Mouse (Mus musculus) midbrain, embryonic 14.5 days (tissue): Measurements from ENCODE around the gene Snx18. TPM values are rescaled to one million over a fixed set of nuclear protein-coding genes. Genes with fewer than 3 reads are reported as not detected.

Experiments used
- ATAC-seq: fragments of 200-750 bp; cut with Nextera tagmentation; 2 replicates; pipeline ENCODE4 v1.8.0; 2017; ENCODE audit warnings: moderate number of reproducible peaks, moderate library complexity; ENCODE audit not compliant: low FRiP score, low TSS enrichment
- DNase-seq: peaks from one replicate; pipeline ENCODE4 v3.0.0-alpha.2; 2015
- H3K27ac ChIP-seq: fragments of 300-500 bp; sonication (generic); replicated peaks from 2 replicates; pipeline ENCODE4 v1.5.1; 2014; ENCODE audit warnings: mild to moderate bottlenecking, low read depth, low read length, moderate library complexity
- H3K27me3 ChIP-seq: fragments of 300-500 bp; sonication (generic); 2 replicates; pipeline ENCODE4 v1.6.1; 2014; ENCODE audit warnings: low read length, control low read depth, mixed read lengths; ENCODE audit not compliant: control insufficient read depth, insufficient read depth
- H3K36me3 ChIP-seq: fragments of 300-500 bp; sonication (generic); 2 replicates; pipeline ENCODE4 v1.6.1; 2014; ENCODE audit warnings: low read length, control low read depth; ENCODE audit not compliant: control insufficient read depth, insufficient read depth
- H3K4me1 ChIP-seq: fragments of 300-500 bp; sonication (generic); 2 replicates; pipeline ENCODE4 v1.6.1; 2014; ENCODE audit warnings: mild to moderate bottlenecking, antibody characterized with exemption, low read length, control low read depth; ENCODE audit not compliant: control insufficient read depth, insufficient read depth
- H3K4me2 ChIP-seq: fragments of 300-500 bp; sonication (generic); 2 replicates; pipeline ENCODE4 v1.6.1; 2014; ENCODE audit warnings: mild to moderate bottlenecking, low read length, moderate library complexity
- H3K4me3 ChIP-seq: fragments of 300-500 bp; sonication (generic); replicated peaks from 2 replicates; pipeline ENCODE4 v1.5.1; 2014; ENCODE audit warnings: low read depth, low read length
- H3K9ac ChIP-seq: fragments of 300-500 bp; sonication (generic); replicated peaks from 2 replicates; pipeline ENCODE4 v1.6.1; 2014; ENCODE audit warnings: mild to moderate bottlenecking, low read length, moderate library complexity
- H3K9me3 ChIP-seq: fragments of 300-500 bp; sonication (generic); 2 replicates; pipeline ENCODE4 v1.6.1; 2016; ENCODE audit warnings: low read length, control low read depth, mixed read lengths; ENCODE audit not compliant: control insufficient read depth
- WGBS: fragments of 180-500 bp; shearing (Covaris S2); extraction: QIAGEN DNeasy Blood & Tissue Kit; methylation state at CpG from one replicate; pipeline ENCODE4 v1.1.7; 2014; 5-methylcytosine and 5-hydroxymethylcytosine counted together
- polyA plus RNA-seq: library from polyadenylated mRNA; unstranded; fragments of >200 nt; fragmentation: Nextera tagmentation; extraction: Ambion mirVana; gene quantifications from 2 replicates; pipeline ENCODE4 v1.2.1, GENCODE M21; 2014

The Snx18 gene
- polyA plus RNA-seq, 1 experiment from 2014 or later: 13.2 TPM

DNA sequence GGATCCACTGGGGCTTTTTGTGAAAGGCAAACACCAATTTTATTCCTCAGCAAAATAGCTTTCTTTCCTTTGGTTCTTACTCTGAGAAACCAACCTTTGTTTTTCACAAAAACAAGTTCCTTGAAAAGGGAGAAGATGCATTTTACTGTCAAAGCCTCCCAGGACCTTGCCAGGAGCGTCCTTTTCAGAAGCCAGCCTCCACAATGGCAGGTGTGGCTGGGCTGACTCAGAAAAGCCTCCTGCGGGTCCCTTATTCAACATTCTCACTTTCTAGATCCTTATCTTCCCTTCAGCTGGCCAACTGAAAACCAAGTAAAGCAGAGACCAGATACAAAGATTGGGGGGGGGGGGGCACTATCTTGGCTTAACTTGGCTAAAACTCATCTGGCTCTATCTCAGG is 48.8 kb downstream of the Snx18 start:
- Histone ChIP-seq H3K27me3 (no peaks in the 10 kb centered on the region), H3K4me1 (no peaks in the 10 kb centered on the region), H3K9me3 (no peaks in the 10 kb centered on the region), H3K9ac (no peak overlapping the region), H3K4me2 (no peak overlapping the region), H3K4me3 (no peak overlapping the region), H3K36me3 (no peaks in the 10 kb centered on the region), H3K27ac (no peak overlapping the region)
- ATAC-seq (no peak), DNase-seq (no peak)
- WGBS: 14% methylated on average over 2 of the region's 2 CpGs

DNA sequence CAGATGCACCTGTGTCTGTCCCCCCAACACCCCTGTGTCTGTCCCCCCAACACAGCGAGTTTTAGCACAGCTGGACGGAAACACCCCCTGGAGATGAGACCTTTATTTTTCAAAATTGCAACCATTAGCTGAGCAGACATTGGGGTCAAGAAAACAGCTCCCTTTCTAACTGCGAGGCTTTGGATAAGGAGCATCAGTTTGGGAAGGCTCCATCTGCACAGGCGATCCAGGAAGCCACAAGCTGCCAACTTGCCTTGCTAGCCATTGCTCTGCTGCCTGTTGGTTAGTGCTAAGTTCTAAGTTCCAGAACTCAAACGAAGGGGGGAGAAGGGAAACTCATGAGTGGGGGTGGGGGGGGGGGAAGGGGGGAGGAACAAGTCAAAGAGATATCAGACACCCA is 51.4 kb downstream of the Snx18 start:
- ATAC-seq (no peak), DNase-seq (no peak)
- 90% methylated on average over 5 of the region's 5 CpGs for WGBS
- no peaks in the 10 kb centered on the region for H3K36me3 ChIP-seq
- no peak overlapping the region for H3K27ac ChIP-seq
- H3K9ac ChIP-seq: no peak overlapping the region
- H3K4me2 ChIP-seq: no peak overlapping the region
- no peak overlapping the region for H3K4me3 ChIP-seq
- H3K9me3 ChIP-seq: no peaks in the 10 kb centered on the region
- H3K27me3 ChIP-seq: no peaks in the 10 kb centered on the region
- H3K4me1 ChIP-seq: no peaks in the 10 kb centered on the region

DNA sequence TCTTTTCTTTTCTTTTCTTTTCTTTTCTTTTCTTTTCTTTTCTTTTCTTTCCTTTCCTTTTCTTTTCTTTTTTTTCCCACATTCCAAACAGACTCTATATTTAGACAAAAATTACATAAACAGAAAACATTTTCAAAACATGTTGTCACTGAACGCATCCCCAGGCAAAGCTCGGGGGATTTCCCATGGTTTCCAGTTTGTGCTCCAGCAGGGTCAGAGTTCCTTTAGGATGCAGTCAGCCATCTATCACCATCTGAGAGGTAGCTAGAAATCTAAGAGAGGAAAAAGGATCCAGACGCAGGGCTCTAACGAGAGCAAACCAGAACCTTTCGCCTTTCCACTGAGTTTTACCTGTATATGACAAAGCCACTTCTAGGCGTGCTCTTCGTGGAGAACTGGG is 52.0 kb downstream of the Snx18 start:
- 93% methylated on average over 7 of the region's 7 CpGs for whole genome bisulfite sequencing
- Histone ChIP-seq H3K9ac (no peak overlapping the region), H3K4me3 (no peak overlapping the region), H3K4me1 (no peaks in the 10 kb centered on the region), H3K36me3 (no peaks in the 10 kb centered on the region), H3K27ac (no peak overlapping the region), H3K9me3 (no peaks in the 10 kb centered on the region), H3K4me2 (no peak overlapping the region), H3K27me3 (no peaks in the 10 kb centered on the region)
- ATAC-seq (no peak), DNase-seq (no peak)

DNA sequence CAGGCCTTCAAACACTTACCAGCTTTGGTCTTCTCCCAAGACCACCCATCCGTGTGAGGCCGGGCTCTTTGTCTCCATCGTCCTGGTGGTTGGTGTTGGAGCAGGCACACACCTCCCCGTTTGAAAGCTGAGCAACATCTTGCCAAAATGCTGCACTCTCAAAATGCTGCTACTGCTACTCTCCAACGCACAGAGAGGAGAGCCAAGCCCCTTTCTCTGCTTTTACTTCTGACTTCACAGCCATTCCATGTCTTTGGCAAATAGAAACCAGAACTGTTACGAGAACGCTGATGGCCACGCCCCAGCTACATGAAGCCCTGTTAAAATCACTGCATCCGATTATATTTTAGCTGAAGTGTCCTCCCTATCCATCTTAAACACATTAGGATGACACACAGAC is 58.7 kb downstream of the Snx18 start:
- Histone ChIP-seq H3K4me3 (no peak overlapping the region), H3K9me3 (no peaks in the 10 kb centered on the region), H3K36me3 (no peaks in the 10 kb centered on the region), H3K4me1 (no peaks in the 10 kb centered on the region), H3K27ac (no peak overlapping the region), H3K27me3 (no peaks in the 10 kb centered on the region), H3K4me2 (no peak overlapping the region), H3K9ac (no peak overlapping the region)
- no peak for DNase-seq
- ATAC-seq: no peak
- WGBS: 91% methylated on average over 9 of the region's 9 CpGs

DNA sequence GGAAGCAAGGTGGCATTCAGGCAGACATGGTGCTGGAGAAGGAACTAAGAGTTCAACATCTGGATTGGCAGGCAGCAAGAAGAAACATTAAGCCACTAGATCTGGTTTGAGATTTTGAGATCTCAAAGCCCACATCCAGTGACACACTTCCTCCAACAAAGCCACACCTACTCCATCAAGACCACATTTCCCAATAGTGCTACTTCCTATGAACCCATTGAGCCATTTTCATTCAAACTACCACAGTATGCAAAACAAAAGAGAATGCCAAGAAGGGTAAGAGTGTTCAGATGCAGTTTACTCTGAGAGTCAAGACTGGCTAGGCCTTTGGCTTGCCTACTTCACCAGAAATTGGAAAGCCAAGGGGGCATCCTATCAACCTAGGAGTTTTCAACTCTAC is 61.8 kb downstream of the Snx18 start:
- DNase-seq (no peak), ATAC-seq (no peak)
- Histone ChIP-seq H3K36me3 (no peaks in the 10 kb centered on the region), H3K4me3 (no peak overlapping the region), H3K27ac (no peak overlapping the region), H3K27me3 (no peaks in the 10 kb centered on the region), H3K9ac (no peak overlapping the region), H3K9me3 (no peaks in the 10 kb centered on the region), H3K4me1 (no peaks in the 10 kb centered on the region), H3K4me2 (no peak overlapping the region)

DNA sequence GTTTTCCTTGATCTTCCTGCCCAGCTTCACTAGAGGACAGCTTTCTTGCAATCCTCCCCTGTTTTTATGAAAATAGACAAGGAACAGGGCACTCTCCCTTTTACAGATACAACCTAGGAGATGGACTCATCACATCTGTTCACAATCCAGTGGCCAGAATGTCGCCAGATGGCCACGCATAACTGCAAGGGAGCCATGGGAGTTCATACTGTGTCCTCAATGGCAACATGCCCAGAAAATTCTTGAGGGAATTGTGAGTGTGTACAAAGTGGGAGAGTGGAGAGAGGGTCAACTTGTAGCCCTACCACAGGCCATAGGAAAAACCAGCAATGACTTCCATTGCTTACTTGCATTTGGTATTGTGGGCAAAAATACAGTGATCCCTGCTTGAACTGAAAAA is 63.1 kb downstream of the Snx18 start:
- H3K4me1 ChIP-seq: no peaks in the 10 kb centered on the region
- H3K4me3 ChIP-seq: no peak overlapping the region
- H3K27ac ChIP-seq: no peak overlapping the region
- no peaks in the 10 kb centered on the region for H3K27me3 ChIP-seq
- no peak overlapping the region for H3K4me2 ChIP-seq
- DNase-seq (peak; percentile 40), ATAC-seq (no peak)
- H3K36me3 ChIP-seq: no peaks in the 10 kb centered on the region
- no peak overlapping the region for H3K9ac ChIP-seq
- 77% methylated on average over 2 of the region's 2 CpGs for WGBS
- no peaks in the 10 kb centered on the region for H3K9me3 ChIP-seq

DNA sequence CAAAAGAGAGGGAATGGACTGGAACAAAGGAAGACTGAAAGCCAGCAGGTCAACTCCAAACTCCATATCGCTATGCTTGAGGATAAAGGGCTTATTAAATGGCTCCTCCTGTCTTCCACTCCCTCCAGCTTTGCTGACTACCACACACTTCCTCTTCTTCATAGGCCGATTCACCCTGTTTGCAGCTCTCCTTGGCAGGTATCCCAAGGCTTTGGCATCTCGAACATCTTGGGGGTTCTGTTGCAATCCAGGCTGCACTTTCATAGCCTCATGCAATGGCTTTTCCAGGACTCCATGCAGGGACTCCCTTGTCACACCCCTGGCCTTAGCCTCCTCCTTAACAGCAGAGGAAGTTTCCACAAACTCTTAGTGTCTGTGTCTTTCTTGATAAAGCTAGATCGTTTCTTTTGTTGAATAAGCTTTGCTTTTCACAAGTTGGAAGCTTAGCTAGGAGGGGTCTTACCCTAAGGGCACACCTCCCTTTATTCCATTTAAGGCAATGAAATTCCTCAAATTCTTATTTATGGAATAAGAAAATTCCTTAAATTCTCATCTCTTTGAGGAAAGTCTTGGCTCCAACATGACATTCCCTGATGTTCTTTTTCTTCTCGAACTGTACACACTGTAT is 64.6 kb downstream of the Snx18 start:
- no peak overlapping the region for H3K4me2 ChIP-seq
- no peaks in the 10 kb centered on the region for H3K9me3 ChIP-seq
- H3K4me3 ChIP-seq: no peak overlapping the region
- H3K4me1 ChIP-seq: no peaks in the 10 kb centered on the region
- H3K27ac ChIP-seq: no peak overlapping the region
- no peak overlapping the region for H3K9ac ChIP-seq
- no peaks in the 10 kb centered on the region for H3K27me3 ChIP-seq
- ATAC-seq (no peak), DNase-seq (no peak)
- no peaks in the 10 kb centered on the region for H3K36me3 ChIP-seq
- WGBS: 82% methylated on average over 5 of the region's 5 CpGs

DNA sequence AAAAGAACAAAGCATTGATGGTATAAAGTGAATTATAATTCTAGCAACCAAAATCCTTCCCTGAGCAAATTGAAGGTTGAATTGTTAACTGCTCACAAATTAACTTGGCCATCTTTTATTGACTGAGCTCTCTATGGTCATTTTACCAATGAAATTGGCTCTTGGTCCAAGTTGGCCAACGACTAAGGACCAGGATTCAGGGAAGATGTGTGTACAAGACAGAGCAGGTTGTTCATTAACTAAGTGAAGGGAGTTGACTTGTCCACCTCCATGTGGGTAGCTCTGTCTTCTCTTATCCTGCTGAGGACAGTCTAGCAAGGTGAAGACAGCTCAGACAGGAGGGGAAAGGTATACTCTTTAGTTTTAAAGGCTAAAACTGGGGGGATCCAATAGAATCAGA is 66.0 kb downstream of the Snx18 start:
- DNase-seq (no peak), ATAC-seq (no peak)
- H3K4me2 ChIP-seq: no peak overlapping the region
- WGBS: 83% methylated on average over 1 of the region's 1 CpGs
- no peaks in the 10 kb centered on the region for H3K4me1 ChIP-seq
- no peaks in the 10 kb centered on the region for H3K27me3 ChIP-seq
- no peak overlapping the region for H3K4me3 ChIP-seq
- no peaks in the 10 kb centered on the region for H3K36me3 ChIP-seq
- no peak overlapping the region for H3K9ac ChIP-seq
- no peaks in the 10 kb centered on the region for H3K9me3 ChIP-seq
- H3K27ac ChIP-seq: no peak overlapping the region

DNA sequence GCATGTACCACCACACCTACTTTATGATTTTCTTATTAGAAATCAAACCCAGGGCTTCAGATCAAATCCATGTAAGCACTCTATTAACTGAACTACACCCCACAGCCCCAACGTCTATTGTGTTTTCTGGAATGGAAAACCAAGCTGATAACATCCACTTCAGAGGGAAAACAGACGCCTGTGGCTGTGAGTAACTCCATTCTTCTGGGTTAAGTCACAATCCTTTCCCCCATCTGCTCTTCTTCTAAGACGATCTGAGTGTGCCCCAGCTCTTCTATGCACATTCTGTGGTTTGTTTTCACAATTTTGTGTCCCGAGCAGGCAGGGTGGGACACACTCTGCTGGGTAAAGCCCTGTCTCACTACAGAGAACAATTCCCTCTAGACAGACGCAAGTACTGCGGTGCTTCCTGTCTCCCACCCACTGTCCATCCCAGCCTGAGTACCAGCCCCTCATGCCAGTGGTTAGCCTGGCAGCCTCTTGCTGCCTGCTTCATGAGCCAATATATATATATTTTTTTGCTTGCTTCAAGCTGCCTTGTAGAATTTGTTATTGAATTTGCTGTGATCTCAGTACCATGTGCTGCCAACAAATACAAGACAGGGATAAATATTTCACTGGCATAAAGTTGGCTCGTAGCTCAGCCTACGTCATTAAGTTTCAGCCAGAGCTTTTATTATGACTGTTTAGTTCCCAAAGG is 67.3 kb downstream of the Snx18 start:
- Histone ChIP-seq H3K4me3 (no peak overlapping the region), H3K36me3 (no peaks in the 10 kb centered on the region), H3K27me3 (no peaks in the 10 kb centered on the region), H3K4me2 (no peak overlapping the region), H3K9me3 (no peaks in the 10 kb centered on the region), H3K9ac (no peak overlapping the region), H3K4me1 (no peaks in the 10 kb centered on the region), H3K27ac (no peak overlapping the region)
- ATAC-seq (no peak), DNase-seq (no peak)
- WGBS: 76% methylated on average over 8 of the region's 8 CpGs
